Mouse (Mus musculus) heart, embryonic 15.5 days (tissue): ENCODE results near the gene Tesk2. TPM values are rescaled to one million over a fixed set of nuclear protein-coding genes. Genes with fewer than 3 reads are reported as not detected.

Source experiments
- ATAC-seq: fragments of 200-750 bp; cut with Nextera tagmentation; replicated peaks from 2 replicates; pipeline ENCODE4 v1.8.0; 2017; ENCODE audit warnings: low read depth, moderate TSS enrichment; ENCODE audit not compliant: insufficient number of reproducible peaks, insufficient read depth, low FRiP score
- H3K27ac ChIP-seq: fragments of 300-500 bp; sonication (generic); 2 replicates; pipeline ENCODE4 v1.5.1; 2015; ENCODE audit warnings: mild to moderate bottlenecking, inconsistent platforms
- H3K27me3 ChIP-seq: fragments of 300-500 bp; sonication (generic); 2 replicates; pipeline ENCODE4 v1.6.1; 2015; ENCODE audit warnings: inconsistent platforms
- H3K36me3 ChIP-seq: fragments of 300-500 bp; sonication (generic); 2 replicates; pipeline ENCODE4 v1.6.1; 2015; ENCODE audit warnings: mild to moderate bottlenecking, inconsistent platforms
- H3K4me1 ChIP-seq: fragments of 300-500 bp; sonication (generic); replicated peaks from 2 replicates; pipeline ENCODE4 v1.6.1; 2015; ENCODE audit warnings: inconsistent platforms
- H3K4me2 ChIP-seq: fragments of 300-500 bp; sonication (generic); 2 replicates; pipeline ENCODE4 v1.6.1; 2015; ENCODE audit warnings: inconsistent platforms, mild to moderate bottlenecking, moderate library complexity
- H3K4me3 ChIP-seq: fragments of 300-500 bp; sonication (generic); 2 replicates; pipeline ENCODE4 v1.5.1; 2015; ENCODE audit warnings: mild to moderate bottlenecking, inconsistent platforms
- H3K9ac ChIP-seq: fragments of 300-500 bp; sonication (generic); 2 replicates; pipeline ENCODE4 v1.6.1; 2015; ENCODE audit warnings: mild to moderate bottlenecking, inconsistent platforms
- H3K9me3 ChIP-seq: fragments of 300-500 bp; sonication (generic); replicated peaks from 2 replicates; pipeline ENCODE4 v1.6.1; 2016; ENCODE audit warnings: inconsistent platforms
- WGBS: fragments of 180-500 bp; shearing (Covaris S2); methylation state at CpG from one replicate; pipeline ENCODE4 v1.1.7; 2015; ENCODE audit warnings: mixed read lengths; 5-methylcytosine and 5-hydroxymethylcytosine counted together
- polyA plus RNA-seq: library from polyadenylated mRNA; unstranded; fragments of >200 nt; fragmentation: Nextera tagmentation; extraction: Ambion mirVana; gene quantifications from 2 replicates; pipeline ENCODE4 v1.2.1, GENCODE M21; 2015

Gene Tesk2
- polyA plus RNA-seq, 1 experiment from 2014 or later: 3.0 TPM

DNA sequence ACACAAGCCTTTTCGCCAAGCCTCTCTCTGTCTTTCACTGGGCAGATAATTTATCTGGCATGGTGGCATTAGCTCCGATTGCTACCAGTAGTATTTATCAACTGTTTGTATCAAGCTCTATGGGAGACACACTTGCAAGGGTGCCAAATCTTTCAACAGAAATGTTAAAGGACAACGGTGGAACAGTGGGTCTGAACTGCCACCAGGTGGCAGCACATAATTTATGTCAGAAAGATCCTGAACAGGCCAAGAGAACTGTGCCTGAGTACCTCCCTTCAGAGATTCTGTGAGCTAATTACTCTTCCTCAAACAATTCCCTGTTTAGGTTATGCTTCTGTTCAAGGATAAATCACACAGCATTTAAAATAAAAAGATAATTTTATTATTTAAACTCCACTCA lies 1.4 kb upstream of the Tesk2 start:
- Histone ChIP-seq H3K4me1 (peaks cover 16% of the 10 kb centered on the region), H3K4me2 (no peak overlapping the region), H3K27me3 (no peaks in the 10 kb centered on the region), H3K27ac (no peak overlapping the region), H3K4me3 (no peak overlapping the region), H3K9me3 (no peaks in the 10 kb centered on the region), H3K36me3 (0 out of 2 replicates have a peak, but pooled peaks cover 6% of the 10 kb centered on the region), H3K9ac (no peak overlapping the region)
- no peak for ATAC-seq
- WGBS: 12% methylated on average over 3 of the region's 3 CpGs

DNA sequence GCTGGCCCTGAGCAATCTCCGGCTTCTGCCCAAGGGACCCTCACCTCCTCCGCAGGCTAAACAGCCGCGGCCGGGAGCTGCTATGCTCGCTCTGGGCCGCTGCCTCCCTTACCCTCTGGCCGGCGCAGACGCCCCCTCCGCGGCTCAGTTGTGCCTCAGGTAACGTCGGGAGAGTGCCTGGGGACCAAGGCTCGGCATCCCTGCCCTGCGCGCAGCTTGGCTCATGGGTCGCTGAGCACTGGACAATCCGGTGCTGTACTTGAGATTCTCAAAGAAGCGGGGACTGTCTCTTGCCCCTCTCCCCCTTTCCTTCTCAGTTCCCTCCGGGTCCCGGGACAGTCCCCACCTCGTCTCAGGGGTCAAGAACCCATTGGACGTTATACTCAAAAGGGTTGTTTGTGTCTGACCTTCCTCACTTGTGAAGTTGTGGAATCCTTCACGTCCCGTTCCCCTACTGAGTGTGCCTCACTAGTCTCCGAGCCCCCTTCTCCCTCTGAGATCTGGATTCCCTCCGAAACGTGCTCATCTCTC lies 415 bp downstream of the Tesk2 start:
- H3K9me3 ChIP-seq: no peaks in the 10 kb centered on the region
- no peaks in the 10 kb centered on the region for H3K36me3 ChIP-seq
- H3K4me1 ChIP-seq: peaks cover 16% of the 10 kb centered on the region
- peak; percentile 50; the same call in 1 of the 2 replicates for ATAC-seq
- H3K4me2 ChIP-seq: peak overlapping the region; percentile 93
- peak overlapping the region; percentile 97 for H3K4me3 ChIP-seq
- under 1% methylated on average over 29 of the region's 29 CpGs for WGBS
- peak overlapping the region; percentile 93 for H3K9ac ChIP-seq
- H3K27ac ChIP-seq: peak overlapping the region; percentile 87
- H3K27me3 ChIP-seq: no peaks in the 10 kb centered on the region

GRCm38 (mm10) chr4:116722230-116722629 lies 1.5 kb downstream of the Tesk2 start:
- Histone ChIP-seq H3K4me3 (0 out of 2 replicates have a peak overlapping the region, but pooled peaks have one; percentile 97), H3K4me1 (peaks cover 16% of the 10 kb centered on the region), H3K4me2 (peak overlapping the region; percentile 93), H3K9me3 (no peaks in the 10 kb centered on the region), H3K36me3 (no peaks in the 10 kb centered on the region), H3K9ac (no peak overlapping the region), H3K27ac (no peak overlapping the region), H3K27me3 (no peaks in the 10 kb centered on the region)
- ATAC-seq: no peak
- WGBS: 34% methylated on average over 7 of the region's 7 CpGs

DNA sequence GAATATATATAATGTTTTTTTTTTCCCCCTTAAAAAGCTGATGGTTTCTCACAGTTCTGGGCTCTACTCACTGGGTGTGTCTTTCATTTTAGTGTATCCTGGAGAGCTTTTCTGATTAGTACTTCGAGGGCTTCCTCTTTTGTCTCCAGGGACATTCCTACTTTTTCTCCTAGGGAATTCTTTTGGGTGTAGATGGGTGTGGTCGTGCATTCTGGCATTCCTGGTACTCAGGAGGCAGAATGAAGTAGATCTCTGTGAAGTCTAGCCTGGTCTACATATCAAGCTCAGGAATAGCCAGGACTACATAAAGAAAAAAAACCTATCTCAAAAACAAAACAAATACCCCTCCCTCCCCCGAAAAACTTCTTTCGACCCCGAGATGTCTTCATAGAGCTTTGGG lies 4.7 kb downstream of the Tesk2 start:
- ATAC-seq: no peak
- no peaks in the 10 kb centered on the region for H3K36me3 ChIP-seq
- H3K4me2 ChIP-seq: no peak overlapping the region

DNA sequence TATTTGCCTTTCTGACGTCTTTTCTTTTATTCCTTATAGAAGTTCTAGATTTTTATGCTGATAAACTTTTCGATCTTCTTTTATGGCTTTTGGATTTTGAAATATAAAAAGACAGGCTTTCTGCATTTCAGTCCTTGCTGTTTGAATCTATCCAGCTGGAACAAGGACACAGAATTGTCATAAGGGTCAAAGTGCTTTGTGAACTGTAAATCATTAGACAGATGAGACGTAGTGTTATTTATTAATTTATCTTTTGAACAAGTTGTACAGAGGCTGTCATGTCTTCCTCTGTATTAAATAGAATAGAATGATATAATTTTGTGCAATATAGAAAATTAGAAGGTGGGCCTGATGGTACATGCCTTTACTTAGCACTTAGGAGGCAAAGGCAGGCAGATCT lies 6.7 kb downstream of the Tesk2 start:
- H3K27me3 ChIP-seq: no peaks in the 10 kb centered on the region
- WGBS: 83% methylated on average over 3 of the region's 3 CpGs

More for the DNA sequence above, 4.7 kb downstream of the Tesk2 start:
- Histone ChIP-seq H3K27me3 (no peaks in the 10 kb centered on the region), H3K4me1 (peaks cover 10% of the 10 kb centered on the region), H3K9me3 (no peaks in the 10 kb centered on the region), H3K9ac (no peak overlapping the region), H3K4me3 (no peak overlapping the region), H3K27ac (no peak overlapping the region)
- 75% methylated on average over 5 of the region's 5 CpGs for WGBS

DNA sequence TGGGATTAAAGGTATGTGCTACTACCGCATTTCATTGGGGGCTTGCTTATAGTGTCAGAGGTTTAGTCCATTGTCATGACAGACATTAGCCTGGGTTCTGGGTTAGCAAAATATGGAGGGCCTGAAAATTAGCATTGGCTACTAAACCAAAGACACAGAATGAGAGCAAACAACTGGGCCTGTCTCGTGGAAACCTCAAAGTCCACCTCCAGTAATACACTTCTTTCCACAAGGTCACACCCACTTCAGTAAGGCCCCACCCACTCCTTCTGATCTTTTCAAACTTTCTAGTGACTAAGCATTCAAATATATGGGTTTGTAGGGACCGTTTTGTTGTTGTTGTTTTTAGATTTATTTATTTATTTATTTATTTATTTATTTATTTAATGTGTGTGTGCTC lies 8.8 kb downstream of the Tesk2 start:
- Histone ChIP-seq H3K36me3 (no peaks in the 10 kb centered on the region), H3K27me3 (no peaks in the 10 kb centered on the region), H3K4me1 (0 out of 2 replicates have a peak, but pooled peaks cover 3% of the 10 kb centered on the region), H3K9ac (no peak overlapping the region), H3K27ac (no peak overlapping the region), H3K9me3 (no peaks in the 10 kb centered on the region), H3K4me2 (no peak overlapping the region), H3K4me3 (no peak overlapping the region)
- WGBS: 92% methylated on average over 3 of the region's 3 CpGs
- no peak for ATAC-seq

More for the DNA sequence above, 6.7 kb downstream of the Tesk2 start:
- Histone ChIP-seq H3K27ac (no peak overlapping the region), H3K9me3 (no peaks in the 10 kb centered on the region), H3K4me2 (no peak overlapping the region), H3K36me3 (no peaks in the 10 kb centered on the region), H3K4me3 (no peak overlapping the region), H3K9ac (no peak overlapping the region), H3K4me1 (peaks cover 4% of the 10 kb centered on the region)
- ATAC-seq: no peak

DNA sequence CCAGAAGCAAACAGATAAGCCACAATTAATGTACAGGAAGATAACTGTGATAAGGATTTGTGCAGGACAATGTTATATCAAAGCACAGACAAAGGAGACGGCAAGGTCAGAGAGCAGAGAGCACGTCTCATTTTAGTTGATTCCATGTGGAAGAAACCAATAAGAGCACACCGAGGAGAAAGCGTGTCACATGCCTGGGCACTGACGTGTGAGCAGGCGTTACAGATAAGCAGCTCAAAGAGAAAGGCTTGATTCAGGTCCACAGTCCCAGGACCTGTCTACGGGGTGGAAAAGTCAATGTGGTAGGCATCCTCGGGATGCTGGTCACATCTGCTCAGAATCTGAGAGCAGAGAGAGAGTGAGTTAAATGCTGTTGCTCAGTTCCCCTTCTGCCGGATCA lies 10.3 kb downstream of the Tesk2 start:
- Histone ChIP-seq H3K9me3 (no peaks in the 10 kb centered on the region), H3K4me1 (0 out of 2 replicates have a peak, but pooled peaks cover 3% of the 10 kb centered on the region), H3K27me3 (no peaks in the 10 kb centered on the region), H3K36me3 (no peaks in the 10 kb centered on the region), H3K9ac (no peak overlapping the region), H3K4me3 (no peak overlapping the region), H3K27ac (no peak overlapping the region), H3K4me2 (no peak overlapping the region)
- 43% methylated on average over 9 of the region's 9 CpGs for WGBS
- no peak for ATAC-seq

- Histone ChIP-seq H3K9me3 (no peaks in the 10 kb centered on the region), H3K4me1 (0 out of 2 replicates have a peak, but pooled peaks cover 3% of the 10 kb centered on the region), H3K4me2 (no peak overlapping the region), H3K27ac (no peak overlapping the region), H3K27me3 (no peaks in the 10 kb centered on the region), H3K9ac (no peak overlapping the region), H3K36me3 (no peaks in the 10 kb centered on the region), H3K4me3 (no peak overlapping the region)
- WGBS: 79% methylated on average over 5 of the region's 5 CpGs
- ATAC-seq: no peak
Observed at GRCm38 (mm10) chr4:116732355-116732754, 11.6 kb downstream of the Tesk2 start.

DNA sequence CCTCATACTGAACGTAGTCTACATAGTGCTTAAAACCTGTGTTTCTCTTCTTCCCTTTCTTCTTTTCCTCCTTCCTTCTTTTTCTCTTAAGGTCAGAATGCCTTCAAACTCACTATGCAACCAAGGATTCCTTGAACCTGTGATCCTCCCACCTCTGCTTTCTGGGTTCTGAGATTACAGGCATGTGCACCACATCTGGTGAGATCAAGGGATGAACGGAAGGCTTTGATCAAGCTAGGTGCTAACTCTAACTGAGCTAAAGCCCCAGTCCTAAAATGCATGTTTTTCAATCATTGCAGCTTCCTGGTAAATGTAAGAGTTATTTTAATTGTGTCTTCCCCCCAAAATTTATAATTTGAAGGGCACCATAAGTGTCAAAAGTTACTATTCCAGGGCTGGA lies 14.2 kb downstream of the Tesk2 start:
- Histone ChIP-seq H3K4me1 (0 out of 2 replicates have a peak, but pooled peaks cover 6% of the 10 kb centered on the region), H3K4me3 (no peak overlapping the region), H3K36me3 (no peaks in the 10 kb centered on the region), H3K4me2 (no peak overlapping the region), H3K27me3 (no peaks in the 10 kb centered on the region), H3K27ac (no peak overlapping the region), H3K9me3 (no peaks in the 10 kb centered on the region), H3K9ac (no peak overlapping the region)
- WGBS: 74% methylated on average over 2 of the region's 2 CpGs
- ATAC-seq: no peak

GRCm38 (mm10) chr4:116738972-116739751 lies 18.4 kb downstream of the Tesk2 start:
- H3K36me3 ChIP-seq: no peaks in the 10 kb centered on the region
- H3K4me3 ChIP-seq: no peak overlapping the region
- ATAC-seq: no peak
- 52% methylated on average over 9 of the region's 9 CpGs for WGBS
- 0 out of 2 replicates have a peak, but pooled peaks cover 2% of the 10 kb centered on the region for H3K4me1 ChIP-seq
- no peak overlapping the region for H3K4me2 ChIP-seq
- no peak overlapping the region for H3K27ac ChIP-seq
- H3K9ac ChIP-seq: no peak overlapping the region
- no peaks in the 10 kb centered on the region for H3K27me3 ChIP-seq
- no peaks in the 10 kb centered on the region for H3K9me3 ChIP-seq

DNA sequence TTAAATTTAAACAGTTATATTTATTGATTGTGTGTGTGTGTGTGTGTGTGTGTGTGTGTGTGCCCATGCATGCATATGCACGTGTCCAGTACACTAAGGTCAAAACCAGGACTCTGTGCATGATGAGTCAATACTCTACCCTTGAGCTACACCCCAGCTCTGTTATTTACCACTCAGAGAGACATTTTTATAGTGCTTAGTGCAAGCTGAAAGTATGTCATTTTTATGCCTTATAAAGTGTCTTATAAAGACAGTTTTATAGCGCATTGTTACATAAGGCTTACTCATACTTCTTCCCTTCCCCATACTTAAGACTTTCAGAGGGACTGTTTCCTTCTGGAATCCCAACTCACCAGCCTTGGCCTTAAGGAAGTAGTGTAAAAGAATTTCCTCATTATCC lies 29.0 kb downstream of the Tesk2 start:
- Histone ChIP-seq H3K27ac (no peak overlapping the region), H3K4me3 (no peak overlapping the region), H3K4me2 (no peak overlapping the region), H3K9me3 (no peaks in the 10 kb centered on the region), H3K27me3 (no peaks in the 10 kb centered on the region), H3K9ac (no peak overlapping the region), H3K36me3 (no peaks in the 10 kb centered on the region), H3K4me1 (no peaks in the 10 kb centered on the region)
- 80% methylated on average over 2 of the region's 2 CpGs for WGBS
- no peak for ATAC-seq

- no peaks in the 10 kb centered on the region for H3K4me1 ChIP-seq
- WGBS: 70% methylated on average over 2 of the region's 2 CpGs
- H3K9me3 ChIP-seq: no peaks in the 10 kb centered on the region
- no peak overlapping the region for H3K9ac ChIP-seq
- no peaks in the 10 kb centered on the region for H3K36me3 ChIP-seq
- no peak overlapping the region for H3K4me3 ChIP-seq
- no peak overlapping the region for H3K4me2 ChIP-seq
- no peaks in the 10 kb centered on the region for H3K27me3 ChIP-seq
- no peak for ATAC-seq
- H3K27ac ChIP-seq: no peak overlapping the region
Observed at GRCm38 (mm10) chr4:116761914-116762313, 41.2 kb downstream of the Tesk2 start.
